Mouse (Mus musculus): ENCODE measurements around the gene Cdt1.
A peak's percentile ranks its signal among the peaks of the same experiment; 100 is the strongest.
"Not testable (repeated sequence)": the region's sequence is repeated elsewhere in the genome, so short reads cannot be mapped to it uniquely, and the experiment has no call there.

The Cdt1 gene

GRCm38 (mm10) chr8:122550234-122550994 lies 17.4 kb upstream of the Cdt1 start:
- peak; percentile 86 for DNase-seq (ENCODE audit: inconsistent ontology term)

- no peak for DNase-seq (ENCODE audit: inconsistent ontology term)
These were observed 16.9 kb upstream of the Cdt1 start for GRCm38 (mm10) chr8:122550995-122551264.

GRCm38 (mm10) chr8:122551265-122552051 lies 16.4 kb upstream of the Cdt1 start, which contains the start of gene Piezo1:
Gene Piezo1 (minus strand): TSS chr8:122551329.
- DNase-seq (ENCODE audit: inconsistent ontology term), result peak; percentile 92

GRCm38 (mm10) chr8:122554786-122555185 lies 13.0 kb upstream of the Cdt1 start:
- no peak for DNase-seq (ENCODE audit: inconsistent ontology term)

GRCm38 (mm10) chr8:122556030-122557009 lies 11.5 kb upstream of the Cdt1 start:
- DNase-seq (ENCODE audit: inconsistent ontology term), result peak; percentile 87

- DNase-seq (ENCODE audit: inconsistent ontology term), result no peak
These were observed 10.4 kb upstream of the Cdt1 start for GRCm38 (mm10) chr8:122557248-122558038.

GRCm38 (mm10) chr8:122558671-122559349 lies 9.0 kb upstream of the Cdt1 start:
- peak; percentile 73 for DNase-seq (ENCODE audit: inconsistent ontology term)

GRCm38 (mm10) chr8:122561199-122561598 lies 6.6 kb upstream of the Cdt1 start:
- no peak for DNase-seq (ENCODE audit: inconsistent ontology term)

GRCm38 (mm10) chr8:122564363-122565352 lies 3.2 kb upstream of the Cdt1 start:
- DNase-seq (ENCODE audit: inconsistent ontology term), result no peak

GRCm38 (mm10) chr8:122566766-122567165 lies 1.0 kb upstream of the Cdt1 start:
- DNase-seq (ENCODE audit: inconsistent ontology term), result peak; percentile 79

GRCm38 (mm10) chr8:122568109-122568504 lies 292 bp downstream of the Cdt1 start:
- no peak for DNase-seq (ENCODE audit: inconsistent ontology term)

- DNase-seq (ENCODE audit: inconsistent ontology term), result no peak
These were observed 1.1 kb downstream of the Cdt1 start for GRCm38 (mm10) chr8:122568881-122569309.

- DNase-seq (ENCODE audit: inconsistent ontology term), result no peak
These were observed 1.5 kb downstream of the Cdt1 start for GRCm38 (mm10) chr8:122569329-122569728.

GRCm38 (mm10) chr8:122569996-122570395 lies 2.2 kb downstream of the Cdt1 start:
- no peak for DNase-seq (ENCODE audit: inconsistent ontology term)

GRCm38 (mm10) chr8:122571153-122571552 lies 3.3 kb downstream of the Cdt1 start:
- no peak for DNase-seq (ENCODE audit: inconsistent ontology term)

- DNase-seq (ENCODE audit: inconsistent ontology term), result no peak
These were observed 4.0 kb downstream of the Cdt1 start for GRCm38 (mm10) chr8:122571750-122572267.

- DNase-seq (ENCODE audit: inconsistent ontology term), result no peak
These were observed 4.9 kb downstream of the Cdt1 start for GRCm38 (mm10) chr8:122572751-122573150.

- DNase-seq (ENCODE audit: inconsistent ontology term), result not testable (repeated sequence)
These were observed 5.4 kb downstream of the Cdt1 start for GRCm38 (mm10) chr8:122573176-122573575.

- no peak for DNase-seq (ENCODE audit: inconsistent ontology term)
These were observed 5.8 kb downstream of the Cdt1 start for GRCm38 (mm10) chr8:122573577-122573976.
